Mouse (Mus musculus): ENCODE measurements around the gene AC129217.1. TPM values are rescaled to one million over a fixed set of nuclear protein-coding genes. Genes with fewer than 3 reads are reported as not detected.

Gene AC129217.1
- polyA plus RNA-seq (2015; fragmentation: Nextera tagmentation; extraction: Ambion mirVana): not detected in 2 replicates

DNA sequence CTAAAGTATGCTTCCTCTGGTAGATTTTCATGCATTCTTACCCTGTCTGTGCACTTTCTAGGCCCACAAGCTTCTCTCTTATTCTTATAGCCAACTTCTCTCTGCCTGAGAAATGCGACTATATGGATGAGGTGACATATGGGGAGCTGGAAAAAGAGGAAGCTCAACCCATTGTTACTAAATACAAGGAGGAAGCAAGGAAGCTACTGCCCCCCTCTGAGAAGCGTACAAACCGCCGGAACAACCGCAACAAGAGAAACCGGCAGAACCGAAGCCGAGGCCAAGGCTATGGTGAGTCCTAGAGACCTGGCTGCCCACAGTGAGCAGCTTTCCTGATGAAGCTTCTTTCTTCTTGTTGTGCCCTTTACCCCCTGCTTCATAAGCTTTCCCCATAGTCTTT is at the start of gene AC129217.1:
Gene AC129217.1 (plus strand): TSS at position 114 of the 400 bp plus-strand sequence.
- H3K9me3 ChIP-seq (ENCODE audit: low read length): no peaks in the 10 kb centered on the region
- H3K27ac ChIP-seq (ENCODE audit: low read length): no peak within 1 kb of the TSS
- no peak within 1 kb of the TSS for H3K9ac ChIP-seq (replicated peaks; ENCODE audit: low read depth)
- no peaks in the 10 kb centered on the region for H3K4me1 ChIP-seq (ENCODE audit: insufficient read depth, low read depth, low read length)
- peaks cover 70% of the 10 kb centered on the region for H3K36me3 ChIP-seq (ENCODE audit: insufficient read depth, low read length)
- 84% methylated on average over 8 of the region's 8 CpGs for WGBS
- H3K4me3 ChIP-seq (ENCODE audit: low read depth, low read length): no peak within 1 kb of the TSS
- ATAC-seq (no peak), DNase-seq (ENCODE audit: low spot score) (peak; percentile 44)
- no peak within 1 kb of the TSS for H3K4me2 ChIP-seq (replicated peaks; ENCODE audit: low read depth, low read length)
- TF ChIP-seq CTCF (IDR thresholded peaks at IDR 0.05): no peak
- no peak for TF ChIP-seq EP300 (IDR thresholded peaks at IDR 0.05)
- H3K27me3 ChIP-seq (replicated peaks; ENCODE audit: insufficient read depth, low read length): no peaks in the 10 kb centered on the region

DNA sequence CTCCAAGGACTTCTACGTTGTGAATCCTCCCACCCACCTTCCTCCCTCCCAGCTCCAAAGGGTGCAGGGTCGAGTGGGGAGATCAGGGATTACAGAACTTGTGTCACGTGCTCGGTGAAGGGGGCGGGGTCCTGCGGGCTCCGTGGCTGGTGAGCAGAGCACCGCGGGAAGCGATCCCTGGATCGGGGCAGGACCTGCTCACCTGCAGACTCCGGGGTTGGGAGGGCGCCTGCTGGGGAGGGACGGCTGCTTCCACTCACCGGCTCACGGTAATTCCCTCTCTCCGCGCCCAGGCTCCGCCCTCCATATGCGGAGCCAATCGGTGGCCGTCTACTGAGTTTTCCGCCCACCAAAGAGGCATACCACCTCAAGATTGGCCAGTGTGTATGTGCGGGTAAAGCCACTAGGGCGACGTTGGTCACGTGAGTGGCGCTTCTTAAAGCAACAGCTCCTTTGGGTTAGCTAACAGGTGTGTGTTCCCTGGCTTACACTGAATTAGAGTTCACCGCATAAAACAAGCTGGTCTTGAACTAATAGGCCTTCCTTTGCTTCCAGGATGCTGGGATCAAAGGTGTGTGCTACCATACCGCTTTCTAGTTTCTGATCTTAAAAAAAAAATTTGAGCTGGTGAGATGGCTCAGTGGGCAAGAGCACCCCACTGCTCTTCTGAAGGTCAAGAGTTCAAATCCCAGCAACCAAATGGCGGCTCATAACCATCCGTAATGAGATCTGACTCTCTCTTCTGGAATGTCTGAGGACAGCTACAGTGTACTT is 43.4 kb upstream of the AC129217.1 start, which contains the start of gene Taf6l:
Gene Taf6l (minus strand): TSS at position 410 of the 774 bp plus-strand sequence.
- ATAC-seq: peak; percentile 99
- under 1% methylated on average over 32 of the region's 32 CpGs for WGBS

DNA sequence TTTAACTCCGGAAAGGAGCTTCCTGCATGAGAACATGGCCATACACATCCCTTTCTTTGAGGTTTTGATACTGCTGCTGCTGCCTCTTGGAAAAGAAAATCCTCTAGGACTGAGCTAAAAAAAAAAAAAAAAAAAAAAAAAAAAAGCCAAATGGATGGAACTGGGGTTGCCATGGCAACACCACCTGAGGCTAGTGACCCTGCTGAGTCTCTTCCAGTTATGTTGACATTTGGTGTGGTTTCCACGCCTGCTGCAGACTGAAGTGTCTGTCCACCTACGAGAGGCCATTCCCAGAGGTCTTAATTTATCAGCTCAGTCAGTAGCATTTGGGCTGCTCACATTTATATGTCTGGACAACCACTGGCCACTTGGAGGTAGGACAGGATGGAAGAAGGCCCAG is 41.1 kb upstream of the AC129217.1 start:
- Histone ChIP-seq H3K4me3 (ENCODE audit: low read depth, low read length) (no peak overlapping the region), H3K27me3 (replicated peaks; ENCODE audit: insufficient read depth, low read length) (no peaks in the 10 kb centered on the region), H3K27ac (ENCODE audit: low read length) (no peak overlapping the region), H3K36me3 (ENCODE audit: insufficient read depth, low read length) (peaks cover 3% of the 10 kb centered on the region; the same call in 1 of the 2 replicates), H3K4me2 (replicated peaks; ENCODE audit: low read depth, low read length) (no peak overlapping the region), H3K9me3 (ENCODE audit: low read length) (no peaks in the 10 kb centered on the region), H3K9ac (replicated peaks; ENCODE audit: low read depth) (no peak overlapping the region), H3K4me1 (ENCODE audit: insufficient read depth, low read depth, low read length) (no peaks in the 10 kb centered on the region)
- 30% methylated on average over 3 of the region's 3 CpGs for WGBS
- ATAC-seq: no peak
- no peak for TF ChIP-seq EP300 (IDR thresholded peaks at IDR 0.05)
- TF ChIP-seq CTCF (IDR thresholded peaks at IDR 0.05): no peak
- peak; percentile 42 for DNase-seq (ENCODE audit: low spot score)

More for the DNA sequence above, 43.4 kb upstream of the AC129217.1 start, which contains the start of gene Taf6l:
- H3K27ac ChIP-seq (ENCODE audit: low read length): peak within 1 kb of the TSS; percentile 59; the same call in 1 of the 2 replicates
- peak within 1 kb of the TSS; percentile 66 for H3K4me2 ChIP-seq (replicated peaks; ENCODE audit: low read depth, low read length)
- H3K9me3 ChIP-seq (ENCODE audit: low read length): no peaks in the 10 kb centered on the region
- peak; percentile 98 for DNase-seq (ENCODE audit: low spot score)
- peak within 1 kb of the TSS; percentile 67 for H3K4me3 ChIP-seq (ENCODE audit: low read depth, low read length)
- H3K27me3 ChIP-seq (replicated peaks; ENCODE audit: insufficient read depth, low read length): no peaks in the 10 kb centered on the region
- H3K36me3 ChIP-seq (ENCODE audit: insufficient read depth, low read length): peaks cover 9% of the 10 kb centered on the region
- no peaks in the 10 kb centered on the region for H3K4me1 ChIP-seq (ENCODE audit: insufficient read depth, low read depth, low read length)
- H3K9ac ChIP-seq (replicated peaks; ENCODE audit: low read depth): peak within 1 kb of the TSS; percentile 59
- no peak for TF ChIP-seq EP300 (IDR thresholded peaks at IDR 0.05)
- peak; percentile 58 for TF ChIP-seq CTCF (IDR thresholded peaks at IDR 0.05)

DNA sequence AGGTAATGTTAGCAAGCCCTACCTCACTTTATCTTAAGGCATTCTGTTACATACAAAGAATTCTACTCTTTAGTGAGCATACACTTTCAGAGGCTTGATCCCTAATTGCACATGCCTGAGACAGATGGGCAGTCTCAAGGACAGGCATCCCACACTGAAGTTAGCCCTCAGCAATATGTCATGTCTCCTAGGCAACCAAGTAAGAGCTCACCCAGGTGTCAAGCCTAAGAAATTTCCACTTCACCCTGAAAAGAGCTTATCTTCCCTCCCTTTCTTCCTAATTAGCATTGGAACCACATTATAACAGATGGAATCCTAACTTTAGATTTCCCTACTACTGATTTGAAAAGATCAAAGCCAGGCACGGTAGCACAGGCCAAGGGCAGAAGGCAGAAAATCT is 40.4 kb upstream of the AC129217.1 start:
- Histone ChIP-seq H3K27ac (ENCODE audit: low read length) (no peak overlapping the region), H3K4me3 (ENCODE audit: low read depth, low read length) (no peak overlapping the region), H3K9ac (replicated peaks; ENCODE audit: low read depth) (no peak overlapping the region), H3K4me2 (replicated peaks; ENCODE audit: low read depth, low read length) (no peak overlapping the region), H3K27me3 (replicated peaks; ENCODE audit: insufficient read depth, low read length) (no peaks in the 10 kb centered on the region), H3K36me3 (ENCODE audit: insufficient read depth, low read length) (peaks cover 6% of the 10 kb centered on the region; the same call in 1 of the 2 replicates), H3K4me1 (ENCODE audit: insufficient read depth, low read depth, low read length) (no peaks in the 10 kb centered on the region), H3K9me3 (ENCODE audit: low read length) (no peaks in the 10 kb centered on the region)
- 43% methylated on average over 1 of the region's 1 CpGs for WGBS
- ATAC-seq (no peak), DNase-seq (ENCODE audit: low spot score) (no peak)
- TF ChIP-seq CTCF (IDR thresholded peaks at IDR 0.05) (no peak), EP300 (IDR thresholded peaks at IDR 0.05) (no peak)

DNA sequence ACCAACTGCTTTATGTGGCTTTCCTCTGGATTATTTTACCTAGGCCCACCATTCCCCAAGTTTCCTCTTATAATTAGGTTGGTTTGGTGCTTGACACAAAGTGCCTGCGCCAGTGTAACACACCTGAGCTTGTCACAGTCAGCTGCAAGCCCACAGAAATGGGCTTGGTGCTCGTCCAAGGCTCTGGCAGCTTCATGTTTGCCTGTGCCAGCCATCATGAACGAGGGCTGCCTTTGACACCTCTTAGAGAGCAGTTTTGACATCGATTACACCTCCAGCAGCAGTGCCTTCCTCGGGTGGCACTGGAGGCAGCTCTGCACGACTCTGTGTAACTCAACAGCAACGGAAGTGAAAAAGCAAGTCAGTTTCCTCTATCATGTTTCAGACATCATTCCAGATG is 39.4 kb upstream of the AC129217.1 start:
- Histone ChIP-seq H3K9ac (replicated peaks; ENCODE audit: low read depth) (no peak overlapping the region), H3K9me3 (ENCODE audit: low read length) (no peaks in the 10 kb centered on the region), H3K4me2 (replicated peaks; ENCODE audit: low read depth, low read length) (no peak overlapping the region), H3K27ac (ENCODE audit: low read length) (no peak overlapping the region), H3K4me3 (ENCODE audit: low read depth, low read length) (no peak overlapping the region), H3K27me3 (replicated peaks; ENCODE audit: insufficient read depth, low read length) (no peaks in the 10 kb centered on the region), H3K36me3 (ENCODE audit: insufficient read depth, low read length) (peaks cover 12% of the 10 kb centered on the region), H3K4me1 (ENCODE audit: insufficient read depth, low read depth, low read length) (no peaks in the 10 kb centered on the region)
- no peak for ATAC-seq
- TF ChIP-seq EP300 (IDR thresholded peaks at IDR 0.05) (no peak), CTCF (IDR thresholded peaks at IDR 0.05) (no peak)
- 72% methylated on average over 7 of the region's 7 CpGs for WGBS
- DNase-seq (ENCODE audit: low spot score): no peak

DNA sequence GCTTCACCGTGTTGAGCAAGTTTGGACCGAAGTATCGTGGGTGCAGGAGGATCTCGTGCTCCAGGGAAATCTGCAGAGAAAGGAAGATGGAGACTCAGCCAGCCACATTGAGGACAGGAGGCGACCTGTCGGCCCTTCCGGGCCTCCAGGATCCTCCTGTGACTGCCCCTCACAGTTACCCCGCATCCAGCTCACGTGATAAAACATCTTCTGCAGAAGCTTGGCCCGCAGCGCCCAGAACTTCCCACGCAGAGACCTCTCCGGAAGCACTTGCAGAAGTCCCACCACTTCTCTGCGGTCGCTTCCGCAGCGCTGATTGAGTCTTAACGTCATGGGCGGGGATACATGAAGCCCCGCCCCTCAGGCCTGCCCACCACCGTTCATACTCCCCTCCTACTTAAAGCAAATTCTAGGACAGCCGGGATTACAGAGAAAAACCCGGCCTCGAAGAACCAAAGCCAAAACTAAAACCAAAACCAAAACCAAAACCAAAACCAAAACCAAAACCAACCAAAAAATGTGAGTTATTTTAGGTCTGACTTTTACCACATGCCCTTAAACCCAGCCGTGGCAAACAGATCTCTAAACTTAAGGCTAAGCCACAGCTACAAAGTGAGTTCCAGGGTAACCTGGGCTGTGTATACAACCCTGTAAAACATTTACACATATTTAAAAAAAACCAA is 31.2 kb upstream of the AC129217.1 start, which contains the start of gene Polr2g:
Gene Polr2g (minus strand): TSS at position 314 of the 683 bp plus-strand sequence.
- WGBS: under 1% methylated on average over 25 of the region's 25 CpGs
- Histone ChIP-seq H3K9me3 (ENCODE audit: low read length) (no peaks in the 10 kb centered on the region), H3K27ac (ENCODE audit: low read length) (peak within 1 kb of the TSS; percentile 74), H3K4me1 (ENCODE audit: insufficient read depth, low read depth, low read length) (peaks cover 10% of the 10 kb centered on the region), H3K4me2 (replicated peaks; ENCODE audit: low read depth, low read length) (peak within 1 kb of the TSS; percentile 86), H3K27me3 (replicated peaks; ENCODE audit: insufficient read depth, low read length) (no peaks in the 10 kb centered on the region), H3K9ac (replicated peaks; ENCODE audit: low read depth) (peak within 1 kb of the TSS; percentile 75), H3K36me3 (ENCODE audit: insufficient read depth, low read length) (peaks cover 11% of the 10 kb centered on the region), H3K4me3 (ENCODE audit: low read depth, low read length) (peak within 1 kb of the TSS; percentile 67)
- DNase-seq (ENCODE audit: low spot score) (peak; percentile 98), ATAC-seq (peak; percentile 74)
- TF ChIP-seq CTCF (IDR thresholded peaks at IDR 0.05) (no peak), EP300 (IDR thresholded peaks at IDR 0.05) (no peak)

Measured in lung, postnatal 0 days (tissue).